Mouse (Mus musculus): Measurements from ENCODE around the gene Iars.

Iars gene

DNA sequence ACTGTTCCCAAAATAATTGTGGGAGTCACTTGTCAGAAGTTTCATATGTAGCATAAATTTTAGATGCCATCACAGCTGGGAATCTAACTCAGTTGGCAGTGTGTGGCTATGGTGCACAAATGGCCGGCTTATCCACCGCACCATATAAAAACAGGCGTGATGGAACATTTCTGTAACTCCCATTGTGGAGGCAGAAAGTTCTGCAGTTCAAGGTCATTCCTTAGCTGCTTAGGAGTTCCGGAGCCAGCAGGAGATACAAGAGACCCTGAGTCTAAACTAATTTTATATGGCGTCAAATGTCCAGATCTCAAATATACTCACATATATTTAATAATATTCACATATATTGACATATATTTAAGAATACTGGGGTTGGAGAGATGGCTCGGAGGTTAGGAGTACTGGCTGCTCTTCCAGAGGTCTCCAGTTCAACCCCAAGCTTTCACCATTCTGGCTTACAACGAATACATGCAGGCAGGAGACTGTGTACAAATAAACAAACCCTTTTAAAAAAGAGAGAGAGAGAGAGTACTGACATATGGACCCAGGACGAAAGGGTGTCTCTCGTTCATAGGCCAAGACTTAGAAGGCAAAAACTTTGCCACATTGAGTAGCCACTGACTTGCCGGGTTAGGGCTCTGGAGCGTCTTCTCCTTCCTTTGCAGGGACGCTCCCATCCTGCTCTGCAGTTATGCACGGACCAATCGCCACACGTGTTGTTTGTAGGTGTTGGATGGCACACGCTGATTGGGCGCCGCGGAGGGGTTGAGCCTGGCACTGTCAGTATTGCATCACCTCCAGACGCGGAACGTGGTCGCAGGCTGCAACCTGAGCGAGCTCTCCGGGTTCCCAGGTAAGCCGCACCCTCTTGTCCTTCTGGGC is at the start of gene Iars:
Iars (plus strand) TSS at position 750 of the 882 bp plus-strand sequence.
- DNase-seq, result peak; percentile 99

DNA sequence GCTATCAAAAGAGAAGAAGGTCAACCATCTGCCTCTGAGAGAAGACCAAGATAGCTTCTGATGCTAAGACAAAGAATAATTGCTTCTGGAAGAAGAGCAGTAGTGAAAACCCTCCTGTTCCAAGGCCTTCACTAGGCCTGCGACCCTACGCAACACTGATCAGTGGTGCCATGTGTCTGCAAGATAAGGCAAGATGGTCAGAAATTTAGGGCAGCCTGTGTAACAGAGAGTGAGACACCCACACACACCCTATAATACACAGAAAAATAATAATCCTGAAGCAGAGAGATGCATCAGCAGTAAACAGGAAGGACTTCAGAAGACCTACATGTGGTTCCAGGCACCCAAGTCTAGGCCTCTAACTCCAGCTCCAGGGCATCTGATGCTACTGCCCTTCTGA is 41.9 kb upstream of the Iars start:
- DNase-seq, result no peak

DNA sequence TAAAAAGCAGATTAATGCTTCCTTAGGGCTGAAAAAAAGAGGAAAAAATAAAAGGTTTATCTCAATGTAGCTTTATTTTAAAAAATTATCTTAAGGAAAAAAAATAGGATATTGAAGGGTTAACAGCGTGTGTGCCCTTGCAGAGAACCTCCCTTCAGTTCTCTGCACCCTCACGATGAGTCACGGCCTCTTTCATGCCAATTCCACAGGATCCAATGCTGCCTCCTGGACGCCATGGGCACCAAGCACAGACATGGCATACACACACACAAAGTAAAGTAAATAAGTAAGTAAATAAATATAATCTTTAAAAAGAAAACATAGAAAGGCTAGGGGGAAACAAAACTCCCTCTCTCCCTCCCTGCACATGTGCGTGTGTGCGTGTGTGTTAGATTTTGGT is 39.2 kb upstream of the Iars start:
- DNase-seq, result no peak

DNA sequence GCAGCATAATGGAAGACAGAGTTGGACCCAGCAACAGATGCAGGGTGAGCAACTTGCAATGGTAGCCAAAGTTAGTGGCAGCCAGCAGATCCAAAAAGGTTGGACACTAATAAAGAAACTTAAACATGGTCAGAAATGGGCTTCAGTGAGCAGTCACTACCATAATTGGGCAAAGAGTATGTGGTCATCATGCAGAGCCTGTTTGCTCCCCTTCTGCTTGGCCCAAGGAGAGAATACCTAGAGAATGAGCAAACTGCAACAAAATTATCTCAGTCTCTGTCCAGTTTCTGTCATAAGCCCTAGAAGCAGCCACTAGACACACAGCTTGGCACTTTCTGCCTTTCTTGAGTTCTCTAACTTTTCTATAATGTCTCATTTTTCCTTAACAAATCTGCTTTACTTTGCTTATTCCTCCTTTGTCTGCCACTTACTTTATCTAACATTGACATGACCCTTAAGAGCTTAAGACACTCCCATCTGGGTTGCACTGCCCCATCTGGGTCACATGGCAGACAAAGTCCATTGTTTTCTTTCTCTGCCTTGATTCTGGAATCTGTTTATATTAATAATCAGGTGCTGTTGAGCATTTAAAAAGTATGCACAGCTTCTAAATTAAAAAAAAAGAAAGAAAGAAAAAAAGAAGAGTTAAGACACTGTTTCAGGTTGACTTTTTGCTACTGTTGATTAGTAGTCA is 38.1 kb upstream of the Iars start:
- no peak for DNase-seq

DNA sequence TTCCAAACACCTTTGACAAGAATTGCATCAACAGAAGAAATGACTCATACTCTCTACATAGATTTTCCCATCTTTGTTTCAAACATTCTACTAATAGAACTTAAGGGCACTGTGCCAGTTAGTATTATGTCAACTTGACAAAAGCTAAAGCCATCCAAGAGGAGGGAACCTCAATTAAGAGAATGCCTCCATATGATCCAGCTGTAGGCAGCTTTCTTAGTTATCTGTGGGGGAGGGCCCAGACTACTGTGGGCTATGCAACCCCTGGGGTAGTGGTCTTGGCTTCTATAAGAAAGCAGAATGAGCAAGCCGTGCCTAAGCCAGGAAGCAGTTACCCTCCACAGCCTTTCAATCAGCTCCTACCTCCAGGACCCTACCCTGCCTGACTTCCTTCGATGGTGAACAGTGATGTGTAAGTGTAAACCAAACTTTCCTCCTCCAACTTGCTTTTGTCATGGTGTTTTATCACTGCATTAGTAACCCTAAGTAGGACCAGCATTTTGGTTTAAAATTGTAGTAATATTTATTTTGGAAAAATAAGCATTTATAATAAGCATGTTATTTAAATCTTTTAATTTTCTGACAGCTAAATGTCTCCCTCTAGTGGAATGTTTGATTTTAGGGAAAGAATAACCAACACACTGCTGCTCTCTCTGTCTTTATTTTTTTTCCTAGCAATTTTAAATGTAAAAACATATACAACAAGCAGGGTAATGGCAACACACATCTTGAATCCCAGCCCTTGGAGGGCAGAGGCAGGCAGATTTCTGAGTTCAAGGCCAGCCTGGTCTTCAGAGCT is 37.0 kb upstream of the Iars start:
- DNase-seq, result peak; percentile 7

DNA sequence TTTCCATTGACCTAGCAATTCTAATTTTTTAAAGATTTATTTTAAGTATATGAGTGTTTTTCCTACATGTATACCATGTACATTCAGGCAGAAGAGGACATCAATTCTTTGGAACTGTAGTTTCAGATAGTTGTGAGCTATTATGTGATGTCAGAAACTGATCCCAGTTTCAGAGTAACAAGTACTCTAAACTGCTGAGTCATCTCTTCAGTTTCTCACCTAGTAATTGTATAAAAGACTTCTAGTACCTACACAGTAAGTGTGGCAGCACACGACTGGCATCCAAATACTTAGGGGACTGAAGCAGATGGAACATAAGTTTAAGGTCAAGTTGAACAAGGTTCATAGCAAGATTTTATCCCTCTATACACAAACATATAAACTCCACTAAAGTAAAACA is 35.9 kb upstream of the Iars start:
- DNase-seq, result no peak

DNA sequence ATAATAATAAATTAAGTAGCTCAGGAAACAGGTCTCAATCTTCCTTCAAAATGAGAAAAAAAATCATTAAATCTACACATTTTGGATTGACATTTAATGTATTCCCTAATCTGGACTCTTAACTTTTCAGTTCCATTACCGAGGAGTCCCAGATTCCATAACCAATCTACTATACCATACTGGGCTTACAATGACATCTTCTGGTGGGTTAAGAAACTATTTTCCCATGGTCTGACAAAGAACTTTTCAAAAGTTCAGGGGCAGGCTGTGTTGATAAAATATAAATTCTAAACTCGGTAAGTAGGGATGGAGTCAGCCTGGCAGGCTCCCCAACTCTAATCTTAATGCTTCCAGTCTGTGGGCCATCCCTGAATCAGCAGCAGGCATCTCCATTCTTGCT is 30.8 kb upstream of the Iars start:
- no peak for DNase-seq

DNA sequence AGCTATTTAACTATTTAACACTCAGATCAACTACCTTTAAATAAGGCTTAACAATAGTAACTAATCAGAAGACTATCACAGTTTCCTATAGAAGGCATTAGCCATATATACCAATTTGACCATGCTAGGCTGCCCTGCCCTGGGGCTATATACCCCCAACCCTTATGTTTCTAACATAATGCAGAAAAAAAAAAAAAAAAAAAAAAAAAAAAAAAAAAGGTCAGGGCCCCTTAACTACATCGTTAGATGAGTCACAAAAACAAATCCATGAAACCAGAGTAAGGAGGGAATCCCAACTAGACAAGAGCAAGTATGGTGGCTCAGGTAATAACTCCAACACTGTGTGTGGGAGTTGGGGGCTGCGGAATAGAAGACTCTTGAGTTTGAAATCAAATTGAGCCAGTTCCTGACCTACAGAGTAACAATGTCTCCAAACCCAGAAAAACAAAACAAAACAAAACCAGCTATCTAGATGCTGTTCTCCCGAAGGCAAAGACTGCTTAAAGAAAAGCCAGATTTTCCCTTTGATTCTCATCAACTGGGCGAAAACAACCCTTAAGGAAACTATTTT is 30.0 kb upstream of the Iars start:
- no peak for DNase-seq

DNA sequence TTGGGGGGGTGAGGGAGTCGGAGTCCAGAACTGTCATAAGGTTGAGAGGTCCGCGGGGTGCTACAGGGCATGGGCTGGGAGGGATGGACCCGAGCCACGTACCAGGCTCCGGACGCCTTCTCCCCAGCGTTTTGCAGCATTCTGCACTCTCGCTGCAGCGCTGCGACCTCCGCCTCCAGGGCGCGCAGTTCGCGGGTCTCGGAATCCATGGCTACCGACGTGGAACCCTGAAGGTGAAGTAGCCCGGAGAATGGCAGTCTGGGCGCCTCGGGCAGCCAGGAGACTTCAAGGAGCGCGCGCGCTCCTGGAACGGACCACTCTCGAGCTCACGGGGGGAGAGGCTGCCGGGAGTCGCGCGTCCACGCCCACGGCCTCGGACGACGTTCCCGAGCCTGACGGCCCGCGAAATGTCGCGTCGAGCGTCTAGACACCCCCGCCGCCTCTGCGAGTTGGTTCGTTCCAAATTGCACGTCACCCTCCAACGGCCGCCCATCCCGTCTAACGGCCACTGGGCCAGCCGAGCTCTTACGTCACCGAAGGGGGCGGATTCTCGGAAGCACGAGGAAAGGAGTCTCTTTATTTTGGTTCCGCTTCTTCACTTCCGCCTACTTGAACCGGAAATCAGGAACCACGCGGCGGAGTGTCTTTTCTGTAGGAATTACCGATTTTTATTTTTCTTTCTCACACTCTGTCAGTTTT is 29.3 kb upstream of the Iars start, which contains the start of the genes Cenpp and Nol8:
Cenpp (minus strand) TSS at position 305 of the 699 bp plus-strand sequence.
Nol8 (plus strand) TSS at position 598 of the 699 bp plus-strand sequence.
- DNase-seq, result peak; percentile 99

DNA sequence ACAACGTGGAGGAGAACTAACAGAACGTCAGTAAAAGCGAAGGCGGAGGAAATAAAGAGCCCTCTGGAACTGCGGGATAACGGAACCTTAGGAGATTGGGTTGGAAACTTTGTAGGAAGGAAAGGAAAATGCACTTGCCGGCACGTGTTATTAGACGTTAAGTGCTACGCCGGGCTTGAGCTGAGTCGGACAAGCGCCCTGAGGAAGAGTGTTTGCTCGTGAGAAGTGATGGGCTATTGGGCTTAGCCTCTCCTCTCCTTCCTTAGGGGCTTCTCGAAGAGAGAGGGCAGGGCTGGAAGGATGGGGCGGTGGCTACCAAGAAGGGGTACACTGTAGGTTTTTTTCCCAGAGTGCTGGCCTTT is 28.7 kb upstream of the Iars start:
- DNase-seq, result no peak

DNA sequence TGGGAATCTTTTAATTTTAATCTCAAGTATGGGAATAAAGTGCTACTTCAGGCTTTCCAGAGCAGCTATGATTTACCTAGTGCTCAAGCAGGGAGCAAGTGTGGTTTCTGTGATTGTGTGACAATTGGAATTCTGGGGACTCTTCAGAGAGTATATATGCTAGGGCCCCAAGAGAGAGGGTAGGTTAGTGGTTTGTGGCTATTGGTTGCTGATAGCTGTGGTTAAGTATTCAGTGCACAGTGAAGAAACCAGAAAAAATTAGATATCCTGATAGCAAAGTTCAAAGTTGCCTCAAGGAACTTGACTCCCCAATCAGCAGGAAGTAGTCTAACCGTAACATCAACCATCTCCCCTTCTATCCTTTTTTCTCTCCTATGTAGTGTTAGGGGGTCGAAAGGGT is 4.1 kb upstream of the Iars start:
- DNase-seq, result no peak

DNA sequence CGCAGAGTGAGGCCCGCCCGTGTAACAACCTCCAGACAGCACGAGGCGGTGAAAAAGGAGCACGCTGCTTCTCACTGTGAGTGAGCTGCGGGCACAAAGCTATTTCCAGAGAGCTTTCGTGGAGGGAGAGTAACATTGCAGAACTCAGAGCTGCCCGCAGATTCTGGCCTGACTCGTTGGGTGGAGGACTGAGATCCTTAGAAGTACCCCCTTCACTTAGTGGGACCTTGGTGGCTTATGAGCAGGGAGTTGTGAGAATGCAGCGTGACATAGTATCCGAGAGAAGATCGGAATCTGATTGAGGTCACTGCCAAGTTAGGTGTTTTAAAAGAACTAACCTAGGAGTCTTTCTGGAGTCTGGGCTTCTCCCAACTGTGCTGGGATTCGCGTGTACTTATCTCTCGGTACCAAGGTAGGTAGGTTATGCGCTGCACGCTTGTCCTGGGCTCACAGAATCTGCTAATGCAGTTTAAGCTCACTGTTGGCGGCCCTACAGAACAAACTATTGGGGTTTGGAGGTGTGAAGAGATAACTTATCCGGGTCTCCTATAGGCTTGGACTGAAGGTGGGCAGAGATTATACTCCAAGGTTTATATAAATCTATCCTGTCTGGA is 440 bp downstream of the Iars start:
- peak; percentile 3 for DNase-seq

DNA sequence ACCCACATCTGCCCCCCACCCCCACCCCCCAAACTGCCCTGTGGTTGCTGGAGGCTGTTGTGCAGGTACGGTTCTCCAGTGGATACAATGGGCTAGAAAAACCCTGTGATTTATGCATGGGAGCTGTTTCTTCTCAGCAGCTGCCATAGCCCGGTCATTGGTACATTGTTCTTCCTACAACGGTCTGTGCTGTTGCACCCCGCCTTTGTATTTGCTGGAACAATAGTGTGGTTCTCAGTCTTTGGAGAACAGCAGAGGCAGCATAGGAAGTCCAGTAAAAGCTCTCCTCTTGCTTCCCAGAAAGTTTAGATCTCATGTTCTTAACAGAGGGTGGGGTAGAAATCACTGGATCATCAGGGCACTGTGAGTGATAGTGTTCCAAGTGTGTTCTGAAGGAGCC is 2.4 kb downstream of the Iars start:
- DNase-seq, result peak; percentile 5

DNA sequence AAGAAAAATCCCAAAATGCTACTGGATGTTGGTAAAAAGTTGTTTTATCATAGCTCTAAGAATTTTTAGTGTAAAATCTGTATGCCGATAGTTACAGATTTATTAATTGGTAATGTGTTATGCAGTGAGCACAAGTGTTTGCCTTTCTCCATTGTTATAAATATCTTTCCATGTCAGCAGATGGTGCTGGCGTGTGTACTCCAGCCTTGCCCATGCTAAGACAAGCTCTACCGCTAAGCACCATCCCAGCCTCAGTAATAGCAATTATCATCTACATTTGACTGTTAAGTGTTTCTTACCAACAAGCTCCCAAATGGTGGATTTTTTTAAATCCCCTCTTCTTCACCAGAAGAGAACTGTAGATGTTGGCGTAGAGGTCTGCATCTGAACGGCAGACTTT is 9.2 kb downstream of the Iars start:
- no peak for DNase-seq

DNA sequence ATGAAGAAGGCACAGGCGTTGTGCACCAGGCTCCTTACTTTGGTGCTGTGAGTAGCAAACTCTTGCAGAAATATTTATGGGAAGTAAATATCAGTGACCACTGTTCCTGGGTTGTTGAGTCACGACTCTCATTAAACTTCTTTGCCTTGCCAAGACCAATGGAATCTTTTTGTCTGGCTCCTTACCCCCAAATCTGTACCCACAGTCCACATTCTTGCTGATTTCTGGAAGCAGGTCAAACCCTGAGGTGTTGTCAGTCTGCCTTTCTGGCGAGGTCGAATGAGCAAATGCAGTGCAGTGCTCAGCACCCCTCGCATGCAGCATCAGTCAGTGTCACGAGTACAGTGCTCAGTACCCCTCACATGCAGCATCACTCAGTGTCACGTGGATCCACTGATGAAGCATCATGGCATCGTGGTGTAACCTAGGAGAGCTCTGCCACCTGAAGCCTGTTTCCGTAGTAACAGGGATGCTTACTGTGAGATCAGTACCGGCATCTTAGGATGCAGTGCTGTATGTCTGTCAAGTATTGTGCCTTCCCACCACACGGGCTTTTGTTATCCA is 21.4 kb downstream of the Iars start:
- no peak for DNase-seq

DNA sequence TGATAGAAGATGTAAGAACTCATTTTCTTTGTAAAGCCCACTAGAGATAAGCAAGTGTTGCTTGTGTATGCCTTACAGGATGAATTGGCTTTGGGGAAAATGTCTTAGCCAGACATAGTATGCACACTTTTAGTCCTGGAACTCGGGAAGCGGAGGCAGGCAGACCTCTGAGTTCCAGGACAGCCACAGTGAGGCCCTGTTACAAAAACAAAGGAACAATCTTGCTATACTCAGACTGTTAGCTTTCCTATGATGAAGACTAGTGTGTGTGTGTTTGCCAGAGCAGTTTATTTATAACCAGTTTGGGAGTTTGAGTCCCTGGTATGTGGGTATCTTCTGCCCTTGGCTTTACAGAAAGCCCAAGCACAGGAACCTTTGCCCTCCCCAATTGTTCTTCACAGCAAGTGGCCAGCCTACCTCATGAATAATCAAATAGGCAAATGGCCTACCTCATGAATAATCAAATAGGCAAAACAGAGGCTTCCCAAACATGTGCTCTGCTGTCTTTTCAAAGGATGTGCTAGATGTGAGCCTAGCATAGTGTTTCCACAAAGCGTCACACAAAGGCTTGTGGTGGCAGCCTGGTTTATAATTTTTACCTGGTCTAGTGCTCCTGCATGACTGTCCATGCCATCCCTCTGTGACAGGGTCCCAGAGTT is 24.3 kb downstream of the Iars start:
- no peak for DNase-seq

DNA sequence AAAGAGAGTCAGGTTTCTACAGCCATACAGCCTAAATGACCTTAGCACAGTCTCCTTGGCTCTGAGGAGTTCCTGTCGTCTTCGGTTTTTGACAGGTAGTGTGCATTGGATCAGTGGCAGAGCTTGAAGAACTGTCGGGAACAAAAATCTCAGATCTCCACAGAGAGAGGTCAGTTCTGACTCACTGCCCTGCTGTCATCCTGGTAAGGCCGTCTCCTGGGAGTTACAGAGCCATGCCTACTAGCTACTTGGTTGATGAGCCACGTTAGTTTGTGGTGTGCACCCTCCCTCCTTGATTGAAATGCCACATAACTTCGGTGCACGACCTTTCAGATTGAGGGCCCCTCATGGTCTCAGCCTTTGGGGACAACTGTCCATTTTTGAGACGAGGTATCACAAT is 26.4 kb downstream of the Iars start:
- DNase-seq, result no peak

DNA sequence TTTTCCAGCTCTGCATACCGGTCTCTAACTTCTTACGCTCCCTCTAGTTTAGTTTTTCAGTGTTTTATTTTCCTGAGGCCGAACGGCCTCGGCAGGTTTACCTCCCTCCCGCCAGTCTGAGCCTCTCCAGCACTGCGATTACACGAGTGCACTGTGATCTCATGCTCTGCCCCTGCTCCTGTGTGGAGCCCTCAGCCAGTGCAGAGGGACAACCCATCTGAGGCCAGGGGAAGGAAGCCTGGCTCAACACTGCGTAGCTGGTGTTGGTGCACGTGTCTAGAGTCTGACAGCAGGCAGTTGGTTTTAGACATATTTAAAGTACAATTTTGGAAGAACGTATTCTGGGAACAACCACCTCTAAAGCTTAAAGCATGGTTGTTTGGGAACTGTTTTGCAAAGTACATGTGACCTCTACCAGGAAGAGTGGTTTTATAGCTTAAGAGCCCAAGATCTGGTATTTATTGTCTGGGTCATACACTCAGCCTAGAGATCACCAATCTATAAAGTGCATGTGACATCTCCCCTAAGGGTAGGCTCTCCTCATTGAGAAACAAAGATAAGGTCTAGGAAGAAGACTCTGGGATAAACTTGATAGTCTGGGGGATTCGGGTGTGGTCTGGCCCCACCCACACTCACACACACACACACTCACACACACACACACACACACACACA is 30.3 kb downstream of the Iars start:
- DNase-seq, result no peak

DNA sequence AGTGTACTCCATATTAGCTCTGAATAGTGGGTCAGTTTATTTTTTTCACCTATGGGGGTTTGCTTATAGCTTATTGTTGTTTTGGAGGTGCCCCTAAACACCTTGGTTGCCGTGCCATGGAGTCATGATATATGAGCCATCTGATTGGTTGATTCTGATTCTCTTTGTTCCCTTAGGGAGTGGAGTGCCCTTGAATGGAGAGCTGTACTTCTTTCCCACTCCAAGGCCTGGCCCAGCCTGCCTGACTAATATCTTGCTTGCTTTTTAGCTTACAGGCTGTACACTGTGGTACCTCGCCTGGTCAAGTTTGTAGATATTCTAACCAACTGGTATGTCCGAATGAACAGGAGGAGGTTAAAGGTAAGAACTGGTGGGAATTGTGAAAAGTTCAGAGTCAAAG is 37.4 kb downstream of the Iars start:
- DNase-seq, result no peak

DNA sequence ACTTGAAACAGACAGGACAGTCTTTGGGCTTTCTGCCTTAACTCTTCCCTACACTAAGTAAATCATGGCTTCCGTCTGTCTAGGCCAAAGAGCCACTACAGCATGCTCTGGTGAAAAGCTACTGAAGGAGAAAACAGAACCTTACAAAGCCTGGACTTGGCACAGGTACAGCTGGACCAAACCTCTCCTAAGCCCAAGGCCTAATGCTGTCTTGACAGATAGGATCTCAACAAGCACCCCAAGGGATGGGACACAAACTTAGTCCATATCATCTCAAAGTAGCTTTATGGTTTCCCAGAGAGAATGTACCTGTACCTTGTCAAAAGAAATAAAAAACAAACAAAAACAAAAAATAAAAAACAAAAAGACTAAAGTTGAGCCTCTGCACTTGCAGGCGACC is 54.5 kb downstream of the Iars start:
- no peak for DNase-seq
